Mouse (Mus musculus) erythroblast, embryonic 14.5 days (primary cell): Measurements from ENCODE around the gene Grip1.

Experiments used
- GATA1 ChIP-seq: IDR thresholded peaks from 2 replicates; pipeline ENCODE4 v1.6.1; 2012; ENCODE audit warnings: low read length, inconsistent platforms, mixed read lengths
- TAL1 ChIP-seq: IDR thresholded peaks from 3 replicates; pipeline ENCODE4 v1.6.1; 2012; ENCODE audit warnings: low read length, inconsistent platforms, mixed read lengths

- TF ChIP-seq GATA1 (no peak), TAL1 (no peak)
Measured at GRCm38 (mm10) chr10:119660677-119661353, 207.2 kb downstream of the Grip1 start.
